Mouse (Mus musculus): ENCODE measurements around the gene Tmem204. TPM values are rescaled to one million over a fixed set of nuclear protein-coding genes. Genes with fewer than 3 reads are reported as not detected.

The Tmem204 gene
- polyA plus RNA-seq, 1 experiment from 2014 or later = 19.0 TPM

DNA sequence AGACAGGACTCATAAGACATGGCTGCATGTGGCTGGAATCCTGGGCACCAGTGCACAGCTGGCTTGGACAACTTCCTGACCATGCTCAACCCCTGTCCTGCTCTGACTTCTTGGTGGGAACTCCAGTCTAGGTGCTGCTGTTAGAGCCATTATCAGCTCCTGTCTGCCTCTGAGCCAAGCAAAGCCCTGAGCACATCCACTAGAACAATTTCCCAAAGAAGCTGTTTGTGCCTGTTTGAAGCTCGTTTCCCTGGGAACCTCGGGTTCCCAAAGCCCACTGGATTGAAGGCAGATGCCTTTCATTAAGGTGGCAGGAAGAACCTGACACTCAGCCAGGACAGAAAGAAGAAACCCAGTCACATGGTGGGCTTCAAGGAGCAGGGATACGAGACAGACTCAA, 37.0 kb upstream of the Tmem204 start, which contains the start of gene Ptx4:
Gene Ptx4 (plus strand): TSS at position 355 of the 400 bp plus-strand sequence.
- H3K9me3 ChIP-seq (ENCODE audit: control insufficient read depth, low read length) = no peaks in the 10 kb centered on the region
- H3K9ac ChIP-seq (ENCODE audit: low read length) = no peak within 1 kb of the TSS
- no peaks in the 10 kb centered on the region for H3K27me3 ChIP-seq (ENCODE audit: control insufficient read depth, insufficient read depth, low read length)
- no peak for DNase-seq (ENCODE audit: low spot score)
- no peaks in the 10 kb centered on the region for H3K36me3 ChIP-seq (ENCODE audit: control insufficient read depth, insufficient read depth, low read length)
- H3K4me2 ChIP-seq (replicated peaks; ENCODE audit: low read depth) = no peak within 1 kb of the TSS
- WGBS = 32% methylated on average over 3 of the region's 3 CpGs
- ATAC-seq (ENCODE audit: low FRiP score, low TSS enrichment) = no peak
- no peak within 1 kb of the TSS for H3K4me3 ChIP-seq (ENCODE audit: low read depth, low read length)
- no peaks in the 10 kb centered on the region; the same call in 1 of the 2 replicates for H3K4me1 ChIP-seq (replicated peaks; ENCODE audit: control insufficient read depth, insufficient read depth)
- TF ChIP-seq CTCF (IDR thresholded peaks at IDR 0.05; ENCODE audit: low read depth) = no peak
- no peak for TF ChIP-seq EP300 (optimal IDR thresholded peaks at IDR 0.05)
- H3K27ac ChIP-seq (replicated peaks) = no peak within 1 kb of the TSS

DNA sequence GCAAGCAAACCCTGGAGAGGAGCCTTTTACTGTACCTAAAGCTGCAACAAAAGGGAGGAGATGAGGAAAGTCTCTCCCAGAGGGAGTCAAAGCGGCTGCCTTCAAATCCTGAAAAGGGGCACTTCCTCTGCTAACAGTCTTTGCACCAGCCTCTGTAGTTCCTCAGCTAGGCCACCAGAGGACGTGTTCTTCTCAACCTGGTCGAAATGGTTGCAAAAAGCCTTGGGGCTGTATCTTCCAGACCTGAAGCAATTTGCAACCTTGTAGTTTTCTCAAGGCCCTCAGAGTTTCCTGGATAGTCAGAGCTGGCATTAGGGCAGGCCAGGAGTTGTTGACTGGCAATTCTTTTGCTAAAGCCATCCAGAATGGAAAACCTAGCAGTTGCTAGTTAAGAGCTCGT, 33.9 kb upstream of the Tmem204 start:
- DNase-seq (ENCODE audit: low spot score) = no peak
- no peak overlapping the region for H3K9ac ChIP-seq (ENCODE audit: low read length)
- 37% methylated on average over 4 of the region's 4 CpGs for WGBS
- no peaks in the 10 kb centered on the region for H3K36me3 ChIP-seq (ENCODE audit: control insufficient read depth, insufficient read depth, low read length)
- no peak overlapping the region for H3K4me3 ChIP-seq (ENCODE audit: low read depth, low read length)
- H3K4me2 ChIP-seq (replicated peaks; ENCODE audit: low read depth) = no peak overlapping the region
- peaks cover 3% of the 10 kb centered on the region for H3K4me1 ChIP-seq (replicated peaks; ENCODE audit: control insufficient read depth, insufficient read depth)
- no peak for ATAC-seq (ENCODE audit: low FRiP score, low TSS enrichment)
- no peaks in the 10 kb centered on the region for H3K27me3 ChIP-seq (ENCODE audit: control insufficient read depth, insufficient read depth, low read length)
- TF ChIP-seq EP300 (optimal IDR thresholded peaks at IDR 0.05) = no peak
- peak; percentile 62 for TF ChIP-seq CTCF (IDR thresholded peaks at IDR 0.05; ENCODE audit: low read depth)
- no peaks in the 10 kb centered on the region for H3K9me3 ChIP-seq (ENCODE audit: control insufficient read depth, low read length)
- H3K27ac ChIP-seq (replicated peaks) = no peak overlapping the region

DNA sequence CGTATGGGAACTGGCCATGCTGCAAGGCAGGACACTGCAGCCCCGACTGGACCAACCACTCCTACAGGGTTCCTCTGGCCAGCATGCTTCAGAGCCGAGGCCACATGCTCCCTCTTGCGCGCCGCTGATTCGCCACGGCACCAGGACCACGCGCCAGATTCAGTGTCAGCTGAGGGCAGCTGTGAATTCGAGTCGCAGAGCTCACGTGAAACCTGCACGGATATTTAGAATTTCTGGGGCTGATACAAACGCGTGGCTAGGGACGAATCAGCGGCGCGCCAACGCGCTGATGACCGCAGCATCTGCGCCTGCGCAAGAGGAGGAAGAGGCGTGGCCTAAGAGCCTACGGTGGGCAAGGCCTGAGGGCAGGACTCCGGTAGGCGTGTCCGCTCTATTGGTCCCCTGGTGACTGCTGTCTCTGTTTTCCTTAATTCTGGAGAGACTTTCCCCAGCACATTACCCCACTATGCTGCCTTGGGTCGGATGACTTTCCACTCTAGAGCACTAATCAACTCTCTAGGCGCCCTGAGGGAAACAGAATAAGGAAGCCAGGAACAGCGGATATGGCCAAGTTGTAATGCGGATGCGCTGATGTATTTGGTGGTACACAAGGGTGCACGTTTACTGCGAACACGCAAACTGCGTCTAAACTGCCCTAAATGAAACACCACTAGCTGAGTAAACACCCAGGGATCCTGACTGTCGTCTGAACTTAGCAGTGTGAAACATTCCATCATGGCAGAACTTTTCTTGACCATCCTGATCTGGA, 32.5 kb upstream of the Tmem204 start, which contains the start of gene Telo2:
Gene Telo2 (minus strand): TSS at position 304 of the 769 bp plus-strand sequence.
- Histone ChIP-seq H3K4me3 (ENCODE audit: low read depth, low read length) (peak within 1 kb of the TSS; percentile 53), H3K27me3 (ENCODE audit: control insufficient read depth, insufficient read depth, low read length) (no peaks in the 10 kb centered on the region), H3K27ac (replicated peaks) (peak within 1 kb of the TSS; percentile 94), H3K4me1 (replicated peaks; ENCODE audit: control insufficient read depth, insufficient read depth) (peaks cover 3% of the 10 kb centered on the region), H3K36me3 (ENCODE audit: control insufficient read depth, insufficient read depth, low read length) (no peaks in the 10 kb centered on the region), H3K4me2 (replicated peaks; ENCODE audit: low read depth) (peak within 1 kb of the TSS; percentile 96), H3K9ac (ENCODE audit: low read length) (peak within 1 kb of the TSS; percentile 75), H3K9me3 (ENCODE audit: control insufficient read depth, low read length) (no peaks in the 10 kb centered on the region)
- peak; percentile 92 for ATAC-seq (ENCODE audit: low FRiP score, low TSS enrichment)
- no peak for TF ChIP-seq EP300 (optimal IDR thresholded peaks at IDR 0.05)
- peak; percentile 17; the same call in 1 of the 2 replicates for TF ChIP-seq CTCF (IDR thresholded peaks at IDR 0.05; ENCODE audit: low read depth)
- peak; percentile 93 for DNase-seq (ENCODE audit: low spot score)
- 5% methylated on average over 40 of the region's 40 CpGs for WGBS

DNA sequence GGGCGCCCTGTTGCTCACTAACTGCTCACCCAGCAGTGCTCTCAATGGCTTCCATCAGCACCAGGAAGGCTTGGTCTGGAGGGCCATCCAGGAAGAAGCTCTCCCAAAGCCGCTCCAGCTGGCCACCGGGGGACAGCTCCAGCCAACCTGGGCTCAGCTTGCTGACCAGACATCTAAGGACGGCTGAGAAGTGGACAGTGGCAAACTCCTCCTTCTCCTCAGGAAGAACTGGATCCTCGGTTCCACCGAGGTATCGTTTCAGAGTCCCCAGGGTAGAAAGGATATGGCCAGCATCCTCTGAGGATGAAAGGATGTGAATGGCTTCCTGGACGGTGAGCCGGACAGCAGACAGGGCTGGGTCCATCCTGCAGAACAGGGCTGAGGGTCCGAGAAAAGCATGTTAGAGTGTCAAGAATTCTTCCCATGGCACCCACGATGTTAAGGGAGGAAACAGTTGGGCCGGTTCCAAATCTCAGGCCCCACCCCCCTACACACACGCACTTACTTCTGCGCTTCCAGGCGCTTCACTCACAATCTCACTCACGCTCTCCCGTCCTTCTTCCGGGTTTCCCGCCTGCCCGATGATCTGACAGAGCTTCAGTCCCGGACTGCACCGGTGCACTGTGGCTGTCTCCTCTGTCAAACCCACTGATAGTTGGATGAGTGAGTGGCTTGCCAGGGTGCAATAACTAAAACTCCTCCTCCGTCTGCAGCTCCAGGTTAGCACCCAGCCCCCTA, 31.7 kb upstream of the Tmem204 start:
- WGBS = 8% methylated on average over 23 of the region's 23 CpGs
- peak; percentile 69 for DNase-seq (ENCODE audit: low spot score)
- H3K4me3 ChIP-seq (ENCODE audit: low read depth, low read length) = peak overlapping the region; percentile 53

DNA sequence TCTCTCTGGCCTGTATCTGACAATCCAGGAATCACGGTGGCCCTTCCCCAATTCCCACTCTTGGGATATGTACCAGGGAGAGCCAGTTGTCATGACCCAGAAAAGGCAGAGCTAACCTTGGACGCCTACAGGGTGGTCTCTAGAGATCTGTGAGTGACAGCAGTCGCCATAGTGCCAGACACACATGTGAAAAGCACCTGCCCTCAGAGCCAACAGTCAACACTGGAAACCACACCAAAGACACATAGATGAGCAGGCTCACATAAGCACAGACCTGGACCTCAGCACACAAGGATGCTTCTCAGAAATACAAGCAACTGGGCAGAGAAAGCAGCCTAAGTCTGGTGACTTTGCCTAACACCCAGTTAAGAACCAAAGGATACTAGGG, 29.0 kb upstream of the Tmem204 start:
- 85% methylated on average over 3 of the region's 3 CpGs for WGBS
- H3K4me1 ChIP-seq (replicated peaks; ENCODE audit: control insufficient read depth, insufficient read depth) = peaks cover 3% of the 10 kb centered on the region
- TF ChIP-seq CTCF (IDR thresholded peaks at IDR 0.05; ENCODE audit: low read depth) (no peak), EP300 (optimal IDR thresholded peaks at IDR 0.05) (no peak)
- H3K9me3 ChIP-seq (ENCODE audit: control insufficient read depth, low read length) = no peaks in the 10 kb centered on the region
- no peaks in the 10 kb centered on the region for H3K27me3 ChIP-seq (ENCODE audit: control insufficient read depth, insufficient read depth, low read length)
- no peak overlapping the region for H3K27ac ChIP-seq (replicated peaks)
- ATAC-seq (ENCODE audit: low FRiP score, low TSS enrichment) (no peak), DNase-seq (ENCODE audit: low spot score) (no peak)
- peaks cover 3% of the 10 kb centered on the region; the same call in 1 of the 2 replicates for H3K36me3 ChIP-seq (ENCODE audit: control insufficient read depth, insufficient read depth, low read length)
- no peak overlapping the region for H3K4me3 ChIP-seq (ENCODE audit: low read depth, low read length)
- no peak overlapping the region for H3K4me2 ChIP-seq (replicated peaks; ENCODE audit: low read depth)
- no peak overlapping the region for H3K9ac ChIP-seq (ENCODE audit: low read length)

More for the DNA sequence above, 31.7 kb upstream of the Tmem204 start:
- Histone ChIP-seq H3K27ac (replicated peaks) (peak overlapping the region; percentile 94), H3K9ac (ENCODE audit: low read length) (peak overlapping the region; percentile 75), H3K4me1 (replicated peaks; ENCODE audit: control insufficient read depth, insufficient read depth) (peaks cover 3% of the 10 kb centered on the region), H3K9me3 (ENCODE audit: control insufficient read depth, low read length) (no peaks in the 10 kb centered on the region), H3K4me2 (replicated peaks; ENCODE audit: low read depth) (peak overlapping the region; percentile 96), H3K36me3 (ENCODE audit: control insufficient read depth, insufficient read depth, low read length) (peaks cover 3% of the 10 kb centered on the region; the same call in 1 of the 2 replicates), H3K27me3 (ENCODE audit: control insufficient read depth, insufficient read depth, low read length) (no peaks in the 10 kb centered on the region)
- TF ChIP-seq CTCF (IDR thresholded peaks at IDR 0.05; ENCODE audit: low read depth) (no peak), EP300 (optimal IDR thresholded peaks at IDR 0.05) (no peak)
- peak; percentile 74 for ATAC-seq (ENCODE audit: low FRiP score, low TSS enrichment)
